Mouse (Mus musculus) MEL (cell line): ENCODE results near the gene Nrg4. TPM values are rescaled to one million over a fixed set of nuclear protein-coding genes. Genes with fewer than 3 reads are reported as not detected.
A peak's percentile ranks its signal among the peaks of the same experiment; 100 is the strongest.

Source experiments
- DNase-seq: peaks from one replicate; pipeline ENCODE4 v3.0.0; 2011; ENCODE audit warnings: low read depth, low spot score
- H3K27ac ChIP-seq: 2 replicates; pipeline ENCODE4 v1.5.1; 2012; ENCODE audit warnings: low read depth, mild to moderate bottlenecking, control low read depth, low read length, moderate library complexity; ENCODE audit not compliant: control insufficient read depth
- H3K27me3 ChIP-seq, 2 experiments: fragments of 150-350 bp in 1 of 2; sonication (generic) in 1 of 2; 2 replicates each; pipeline ENCODE4 v1.6.1; 2012; ENCODE audit warnings: low read length in 2 of 2, mild to moderate bottlenecking in 2 of 2, improper control_type of control experiment in 1 of 2, moderate library complexity in 1 of 2; ENCODE audit not compliant: insufficient read depth in 2 of 2, control insufficient read depth in 1 of 2
- H3K36me3 ChIP-seq, 2 experiments: 2 replicates each; pipeline ENCODE4 v1.6.1; 2012 to 2014; ENCODE audit warnings: low read length in 2 of 2, improper control_type of control experiment in 1 of 2, inconsistent platforms in 1 of 2, mild to moderate bottlenecking in 1 of 2; ENCODE audit not compliant: insufficient read depth in 2 of 2, control insufficient read depth in 1 of 2
- H3K4me1 ChIP-seq, 2 experiments: fragments of 150-350 bp in 1 of 2; sonication (generic) in 1 of 2; 2 replicates each; pipeline ENCODE4 v1.6.1; 2012; ENCODE audit warnings: low read length in 2 of 2, improper control_type of control experiment in 1 of 2, mild to moderate bottlenecking in 1 of 2; ENCODE audit not compliant: insufficient read depth in 2 of 2, control insufficient read depth in 1 of 2
- H3K4me3 ChIP-seq, 2 experiments: fragments of 150-350 bp in 1 of 2; sonication (generic) in 1 of 2; 2 replicates each; pipeline ENCODE4 v1.5.1; 2012; ENCODE audit warnings: low read depth in 2 of 2, low read length in 2 of 2, mild to moderate bottlenecking in 2 of 2, moderate library complexity in 2 of 2, control low read depth in 1 of 2, improper control_type of control experiment in 1 of 2; ENCODE audit not compliant: control insufficient read depth in 1 of 2, insufficient read depth in 1 of 2
- H3K79me2 ChIP-seq: 2 replicates; pipeline ENCODE4 v1.6.1; 2012; ENCODE audit warnings: mild to moderate bottlenecking, low read length, moderate library complexity; ENCODE audit not compliant: control insufficient read depth, poor library complexity, insufficient read depth
- H3K9ac ChIP-seq: 2 replicates; pipeline ENCODE4 v1.6.1; 2012; ENCODE audit warnings: low read depth, mild to moderate bottlenecking, control low read depth, low read length, moderate library complexity; ENCODE audit not compliant: control insufficient read depth, poor library complexity, severe bottlenecking
- H3K9me3 ChIP-seq: fragments of 150-350 bp; sonication (generic); replicated peaks from 2 replicates; pipeline ENCODE4 v1.6.1; 2012; ENCODE audit warnings: mild to moderate bottlenecking, low read length, improper control_type of control experiment, moderate library complexity; ENCODE audit not compliant: insufficient read depth
- CHD2 ChIP-seq: IDR thresholded peaks from 2 replicates; pipeline ENCODE4 v1.6.1; 2011; ENCODE audit warnings: low read length, improper control_type of control experiment
- CTCF ChIP-seq, 3 experiments: IDR thresholded peaks in 2 of 3; conservative IDR thresholded peaks in 1 of 3; 2 replicates each; pipeline ENCODE4 v1.5.1; 2011 to 2012; ENCODE audit warnings: low read length in 3 of 3, low read depth in 2 of 3, mild to moderate bottlenecking in 2 of 3, improper control_type of control experiment in 1 of 3, inconsistent platforms in 1 of 3, mixed read lengths in 1 of 3, moderate library complexity in 1 of 3; ENCODE audit not compliant: control insufficient read depth in 1 of 3, insufficient read depth in 1 of 3, poor library complexity in 1 of 3, severe bottlenecking in 1 of 3
- E2F4 ChIP-seq: IDR thresholded peaks from 2 replicates; pipeline ENCODE4 v1.6.1; 2011; ENCODE audit warnings: low read depth, low read length, improper control_type of control experiment, borderline replicate concordance
- ELF1 ChIP-seq: IDR thresholded peaks from 2 replicates; pipeline ENCODE4 v1.6.1; 2014; ENCODE audit warnings: low read depth, mild to moderate bottlenecking, inconsistent platforms, low read length, improper control_type of control experiment, moderate library complexity
- EP300 ChIP-seq, 2 experiments: IDR thresholded peaks; 2 replicates each; pipeline ENCODE4 v1.6.1; 2011; ENCODE audit warnings: improper control_type of control experiment in 2 of 2, low read length in 2 of 2, low read depth in 1 of 2, mild to moderate bottlenecking in 1 of 2
- GABPA ChIP-seq: IDR thresholded peaks from 2 replicates; pipeline ENCODE4 v1.6.1; 2012; ENCODE audit warnings: low read depth, mild to moderate bottlenecking, inconsistent platforms, low read length, improper control_type of control experiment, moderate library complexity
- GATA1 ChIP-seq: IDR thresholded peaks from 2 replicates; pipeline ENCODE4 v1.6.1; 2011; ENCODE audit warnings: low read depth, low read length, improper control_type of control experiment
- KAT2A ChIP-seq: conservative IDR thresholded peaks from 2 replicates; pipeline ENCODE4 v1.6.1; 2012; ENCODE audit warnings: low read depth, low read length, improper control_type of control experiment, inconsistent platforms
- MEF2A ChIP-seq: IDR thresholded peaks from 2 replicates; pipeline ENCODE4 v1.6.1; 2014; ENCODE audit warnings: low read depth, mild to moderate bottlenecking, inconsistent platforms, low read length, improper control_type of control experiment; ENCODE audit not compliant: poor library complexity, insufficient replicate concordance, severe bottlenecking; ENCODE audit errors: extremely low read depth
- MXI1 ChIP-seq: IDR thresholded peaks from 2 replicates; pipeline ENCODE4 v1.6.1; 2011; ENCODE audit warnings: mild to moderate bottlenecking, low read depth, low read length, improper control_type of control experiment
- MYB ChIP-seq: IDR thresholded peaks from 2 replicates; pipeline ENCODE4 v1.6.1; 2011; ENCODE audit warnings: mild to moderate bottlenecking, low read depth, low read length, improper control_type of control experiment
- NELFE ChIP-seq: IDR thresholded peaks from 2 replicates; pipeline ENCODE4 v1.6.1; 2011; ENCODE audit warnings: low read depth, low read length, improper control_type of control experiment
- NRF1 ChIP-seq: IDR thresholded peaks from 2 replicates; pipeline ENCODE4 v1.6.1; 2014; ENCODE audit warnings: low read depth, mild to moderate bottlenecking, inconsistent platforms, low read length, improper control_type of control experiment, moderate library complexity; ENCODE audit not compliant: poor library complexity, insufficient read depth, severe bottlenecking
- POLR2AphosphoS2 ChIP-seq: IDR thresholded peaks from 2 replicates; pipeline ENCODE4 v1.6.1; 2011; ENCODE audit warnings: low read length, improper control_type of control experiment
- TAL1 ChIP-seq: IDR thresholded peaks from 2 replicates; pipeline ENCODE4 v1.6.1; 2012; ENCODE audit warnings: mild to moderate bottlenecking, inconsistent platforms, low read length, moderate library complexity, mixed read lengths
- TCF12 ChIP-seq: IDR thresholded peaks from 2 replicates; pipeline ENCODE4 v1.6.1; 2014; ENCODE audit warnings: low read depth, mild to moderate bottlenecking, inconsistent platforms, low read length, improper control_type of control experiment, moderate library complexity
- USF2 ChIP-seq, 2 experiments: IDR thresholded peaks; 2 replicates each; pipeline ENCODE4 v1.6.1; 2011 to 2012; ENCODE audit warnings: improper control_type of control experiment in 2 of 2, low read length in 2 of 2, borderline replicate concordance in 1 of 2, inconsistent platforms in 1 of 2, low read depth in 1 of 2, mild to moderate bottlenecking in 1 of 2; ENCODE audit not compliant: insufficient read depth in 1 of 2
- ZKSCAN1 ChIP-seq: IDR thresholded peaks from 2 replicates; pipeline ENCODE4 v1.6.1; 2012; ENCODE audit warnings: low read depth, mild to moderate bottlenecking, inconsistent platforms, low read length, improper control_type of control experiment, moderate library complexity
- ZNF384 ChIP-seq: IDR thresholded peaks from 2 replicates; pipeline ENCODE4 v1.6.1; 2012; ENCODE audit warnings: low read depth, mild to moderate bottlenecking, inconsistent platforms, low read length, improper control_type of control experiment
- polyA plus RNA-seq, 2 experiments: library from polyadenylated mRNA; stranded (reverse) in 1 of 2; unstranded in 1 of 2; fragments of >175 nt in 1 of 2; fragments of >200 nt in 1 of 2; gene quantifications; 2 replicates each; pipeline versions ENCODE4 v1.2.1 to v1.2.4; 2012; ENCODE audit warnings: low replicate concordance in 2 of 2, low read depth in 1 of 2; ENCODE audit not compliant: insufficient read length in 2 of 2, insufficient read depth in 1 of 2, missing spikeins in 1 of 2
- total RNA-seq: library from RNA; depleted of rRNA; stranded (reverse); fragments of 300-350 nt; gene quantifications from 2 replicates; pipeline ENCODE4 v1.2.3, GENCODE M21; 2012

Gene Nrg4
- total and polyA plus RNA-seq, 3 experiments: 0.08 to 0.67 TPM; not detected in 1

DNA sequence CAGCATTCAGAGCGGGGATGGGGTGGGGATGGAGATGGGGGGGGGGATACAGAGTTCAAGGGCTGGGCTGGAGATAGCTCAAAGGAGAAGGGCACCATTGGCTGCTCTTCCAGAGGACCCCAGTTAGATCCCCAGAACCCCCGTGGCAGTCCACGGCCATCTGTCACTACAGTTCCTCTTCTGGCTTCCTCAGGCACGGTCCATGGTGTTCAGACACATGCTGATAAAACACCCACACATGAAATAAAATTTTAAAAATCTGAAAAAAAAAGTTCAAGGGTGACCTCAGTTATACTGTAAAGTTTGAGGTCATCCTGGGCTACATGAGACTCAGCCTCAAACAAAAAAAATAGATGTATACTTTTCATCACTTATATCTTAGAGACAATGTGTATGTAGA, 78.2 kb downstream of the Nrg4 start:
- H3K9me3 ChIP-seq: no peaks in the 10 kb centered on the region
- DNase-seq: no peak
- 0 out of 4 replicates have a peak, but pooled peaks cover 0 to 3% of the 10 kb centered on the region in 2 experiments for H3K4me1 ChIP-seq
- TF ChIP-seq NRF1 (no peak), ZNF384 (peak; percentile 53), EP300 (IDR thresholded peaks at IDR 0.05; ENCODE audit: low read depth in 1 of 2, low read length in 2 of 2) (peak; percentile 19 to 43; a peak in 2 of 4 replicates)
- TF ChIP-seq, all 39 proteins: peak for 2
- Histone ChIP-seq H3K9ac (no peak overlapping the region), H3K79me2 (no peaks in the 10 kb centered on the region), H3K36me3 (peaks cover 0 to 2% of the 10 kb centered on the region in 2 experiments; a peak in 2 of 4 replicates), H3K4me3 (no peak overlapping the region), H3K27me3 (no peaks in the 10 kb centered on the region; a peak in 1 of 4 replicates), H3K27ac (no peak overlapping the region)

DNA sequence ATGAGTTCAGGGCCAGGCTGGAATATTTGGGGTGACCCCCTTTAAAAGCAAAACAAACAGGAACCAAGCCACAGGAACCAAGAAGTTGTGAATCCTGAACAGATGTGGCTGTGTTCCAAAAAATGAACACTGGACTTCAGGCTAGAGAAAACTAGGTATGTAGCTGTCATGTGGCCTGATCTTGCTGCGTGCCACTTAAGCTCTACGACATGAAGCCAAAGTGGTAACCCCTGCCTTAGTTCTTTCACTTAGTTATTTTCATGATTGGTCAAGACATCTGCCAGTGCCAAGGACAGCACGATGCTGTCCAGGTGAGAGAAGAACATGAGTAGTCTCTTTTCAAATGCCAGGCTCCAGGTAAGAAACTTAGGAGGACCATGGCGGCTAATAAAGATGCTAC, 79.7 kb downstream of the Nrg4 start:
- H3K27ac ChIP-seq: no peak overlapping the region
- peaks cover 0 to 2% of the 10 kb centered on the region in 2 experiments; a peak in 2 of 4 replicates for H3K36me3 ChIP-seq
- DNase-seq: no peak
- H3K9ac ChIP-seq: no peak overlapping the region
- H3K9me3 ChIP-seq: no peaks in the 10 kb centered on the region
- 0 out of 4 replicates have a peak, but pooled peaks cover 0 to 5% of the 10 kb centered on the region in 2 experiments for H3K4me1 ChIP-seq
- no peaks in the 10 kb centered on the region for H3K79me2 ChIP-seq
- TF ChIP-seq GATA1: no peak
- TF ChIP-seq TCF12: no peak
- no peak for TF ChIP-seq KAT2A
- TF ChIP-seq GABPA: no peak
- no peak for TF ChIP-seq CTCF (IDR thresholded peaks at IDR 0.05 in 2 of 3, conservative IDR thresholded peaks at IDR 0.05 in 1 of 3; ENCODE audit: control insufficient read depth in 1 of 3, insufficient read depth in 1 of 3, low read depth in 2 of 3, low read length in 3 of 3, poor library complexity in 1 of 3, severe bottlenecking in 1 of 3)
- TF ChIP-seq TAL1: no peak
- no peak for TF ChIP-seq NRF1
- TF ChIP-seq ELF1: no peak
- no peak for TF ChIP-seq POLR2AphosphoS2
- no peak for TF ChIP-seq MEF2A
- no peak for TF ChIP-seq NELFE
- TF ChIP-seq MYB: no peak
- TF ChIP-seq USF2 (IDR thresholded peaks at IDR 0.05; ENCODE audit: borderline replicate concordance in 1 of 2, insufficient read depth in 1 of 2, low read depth in 1 of 2, low read length in 2 of 2): no peak
- TF ChIP-seq CHD2: no peak
- no peak for TF ChIP-seq E2F4
- no peak for TF ChIP-seq MXI1
- no peak for TF ChIP-seq ZKSCAN1
- H3K4me3 ChIP-seq: no peak overlapping the region
- no peaks in the 10 kb centered on the region; a peak in 1 of 4 replicates for H3K27me3 ChIP-seq
